Mouse (Mus musculus): Measurements from ENCODE around the gene Zfhx2. TPM values are rescaled to one million over a fixed set of nuclear protein-coding genes. Genes with fewer than 3 reads are reported as not detected.

Zfhx2 gene
- polyA plus RNA-seq, 1 experiment from 2014 or later: 2.5 TPM

- peaks cover 11% of the 10 kb centered on the region for H3K4me1 ChIP-seq
- 66% methylated on average over 7 of the region's 7 CpGs for WGBS (ENCODE audit: insufficient replicate concordance)
- no peak overlapping the region for H3K27ac ChIP-seq
- no peak overlapping the region for H3K4me3 ChIP-seq
- no peaks in the 10 kb centered on the region for H3K27me3 ChIP-seq (replicated peaks)
- no peak overlapping the region for H3K9ac ChIP-seq
- peaks cover 68% of the 10 kb centered on the region for H3K36me3 ChIP-seq
- no peak overlapping the region for H3K4me2 ChIP-seq
- no peaks in the 10 kb centered on the region for H3K9me3 ChIP-seq (replicated peaks)
- no peak for ATAC-seq
Measured at GRCm38 (mm10) chr14:55024236-55024635, 67.9 kb downstream of the Zfhx2 start.

DNA sequence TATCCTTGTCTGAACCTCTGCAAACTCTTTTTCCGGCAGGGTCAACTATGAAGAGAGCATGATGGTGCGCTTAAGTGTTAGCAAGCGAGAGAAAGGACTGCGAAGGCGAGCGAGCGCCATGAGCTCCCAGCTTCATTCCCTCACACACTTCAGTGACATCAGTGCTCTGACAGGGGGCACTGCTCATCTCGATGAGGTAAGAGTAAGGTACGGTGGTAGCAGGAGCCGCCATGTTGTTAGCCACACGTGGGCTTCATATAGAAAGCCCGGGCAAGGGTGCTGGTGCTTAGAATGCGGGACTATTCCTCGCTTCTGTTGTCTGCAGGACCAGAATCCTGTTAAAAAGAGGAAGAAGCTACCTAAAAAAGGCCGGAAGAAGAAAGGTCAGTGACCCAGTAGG is 69.1 kb downstream of the Zfhx2 start:
- Histone ChIP-seq H3K4me3 (no peak overlapping the region), H3K27ac (no peak overlapping the region), H3K9ac (no peak overlapping the region), H3K4me1 (no peaks in the 10 kb centered on the region), H3K36me3 (peaks cover 78% of the 10 kb centered on the region), H3K9me3 (replicated peaks) (no peaks in the 10 kb centered on the region), H3K27me3 (replicated peaks) (no peaks in the 10 kb centered on the region), H3K4me2 (no peak overlapping the region)
- 85% methylated on average over 15 of the region's 15 CpGs for WGBS (ENCODE audit: insufficient replicate concordance)
- ATAC-seq: no peak

DNA sequence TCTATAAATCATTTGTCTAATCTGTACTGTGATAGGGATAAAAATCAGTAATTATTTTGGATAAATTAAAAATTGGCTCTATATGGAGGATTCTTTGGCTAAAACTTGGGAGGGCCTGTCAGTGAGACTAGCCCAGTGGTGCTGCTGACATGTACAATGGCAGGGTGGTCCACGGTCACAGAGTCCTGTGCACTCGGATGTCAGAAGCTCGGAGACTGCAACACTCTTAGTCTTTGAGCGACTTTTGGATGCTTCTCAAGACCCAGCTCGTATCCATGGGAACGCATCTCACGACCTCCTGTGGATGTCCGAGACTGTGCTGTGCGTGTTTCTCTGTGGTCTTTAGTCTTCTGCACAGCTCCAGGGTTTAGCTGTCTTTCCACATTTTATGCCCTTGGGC is 71.7 kb downstream of the Zfhx2 start:
- H3K36me3 ChIP-seq: peaks cover 87% of the 10 kb centered on the region
- no peaks in the 10 kb centered on the region for H3K27me3 ChIP-seq (replicated peaks)
- no peak overlapping the region for H3K4me3 ChIP-seq
- H3K9me3 ChIP-seq (replicated peaks): no peaks in the 10 kb centered on the region
- no peak overlapping the region for H3K27ac ChIP-seq
- no peak overlapping the region for H3K4me2 ChIP-seq
- 90% methylated on average over 9 of the region's 9 CpGs for WGBS (ENCODE audit: insufficient replicate concordance)
- ATAC-seq: no peak
- H3K9ac ChIP-seq: no peak overlapping the region
- H3K4me1 ChIP-seq: peaks cover 14% of the 10 kb centered on the region

- Histone ChIP-seq H3K9ac (0 out of 2 replicates have a peak overlapping the region, but pooled peaks have one; percentile 31), H3K4me2 (peak overlapping the region; percentile 79), H3K27ac (no peak overlapping the region), H3K9me3 (replicated peaks) (no peaks in the 10 kb centered on the region), H3K36me3 (peaks cover 52% of the 10 kb centered on the region), H3K4me1 (peaks cover 18% of the 10 kb centered on the region), H3K4me3 (no peak overlapping the region), H3K27me3 (replicated peaks) (0 out of 2 replicates have a peak, but pooled peaks cover 2% of the 10 kb centered on the region)
- WGBS (ENCODE audit: insufficient replicate concordance): 85% methylated on average over 16 of the region's 16 CpGs
- no peak for ATAC-seq
Measured at GRCm38 (mm10) chr14:55016876-55017275, 75.2 kb downstream of the Zfhx2 start.

GRCm38 (mm10) chr14:55015767-55016111 is 76.4 kb downstream of the Zfhx2 start:
- peak overlapping the region; percentile 73 for H3K4me3 ChIP-seq
- no peak for ATAC-seq

DNA sequence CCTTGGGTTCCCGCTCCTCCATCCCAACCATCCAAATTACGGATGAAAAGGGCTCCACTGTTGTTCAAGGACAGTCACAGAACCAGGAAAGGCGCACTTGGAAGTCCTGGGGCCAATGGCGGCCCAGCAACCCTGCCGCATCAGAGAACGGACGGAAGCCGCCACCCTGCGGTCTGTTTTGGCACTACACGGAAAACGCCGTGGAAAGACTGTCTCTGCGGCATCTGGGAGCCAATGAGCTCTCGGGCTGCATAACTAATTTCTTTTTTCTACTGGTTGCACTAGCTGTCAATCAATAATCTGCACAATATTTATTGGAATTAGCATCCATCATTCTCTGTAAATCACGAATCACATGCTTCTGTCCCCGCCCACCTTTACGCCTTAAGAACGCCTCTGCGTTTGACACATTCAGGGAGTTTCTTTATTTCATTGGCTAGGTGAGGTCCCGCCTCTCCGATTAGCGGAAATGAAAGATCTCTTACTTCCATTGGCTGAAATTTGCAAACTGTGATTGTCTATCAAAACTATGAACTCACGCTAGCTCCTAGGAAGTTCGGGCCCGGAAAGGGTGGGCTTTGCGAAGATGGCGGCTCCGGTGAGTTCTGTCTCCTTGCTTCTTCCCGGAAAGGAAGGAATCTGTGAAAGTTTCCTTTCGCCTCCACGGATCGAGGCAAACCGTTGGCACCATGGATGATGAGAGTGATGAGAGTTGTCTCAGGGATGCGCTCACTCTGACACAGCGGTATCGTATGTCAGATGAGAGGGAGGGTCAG is 76.9 kb downstream of the Zfhx2 start, which contains the start of gene Ngdn:
Gene Ngdn (plus strand): TSS at position 464 of the 776 bp plus-strand sequence.
- H3K9me3 ChIP-seq (replicated peaks): no peaks in the 10 kb centered on the region
- 0 out of 2 replicates have a peak, but pooled peaks cover 2% of the 10 kb centered on the region for H3K27me3 ChIP-seq (replicated peaks)
- peaks cover 35% of the 10 kb centered on the region for H3K36me3 ChIP-seq
- H3K4me3 ChIP-seq: peak within 1 kb of the TSS; percentile 73
- WGBS (ENCODE audit: insufficient replicate concordance): under 1% methylated on average over 36 of the region's 36 CpGs
- peak within 1 kb of the TSS; percentile 84 for H3K27ac ChIP-seq
- peak; percentile 93 for ATAC-seq
- peaks cover 18% of the 10 kb centered on the region for H3K4me1 ChIP-seq
- H3K4me2 ChIP-seq: peak within 1 kb of the TSS; percentile 79
- peak within 1 kb of the TSS; percentile 80 for H3K9ac ChIP-seq

More at GRCm38 (mm10) chr14:55015767-55016111, 76.4 kb downstream of the Zfhx2 start:
- peak overlapping the region; percentile 79 for H3K4me2 ChIP-seq
- H3K4me1 ChIP-seq: peaks cover 18% of the 10 kb centered on the region
- H3K27ac ChIP-seq: peak overlapping the region; percentile 80
- H3K36me3 ChIP-seq: peaks cover 41% of the 10 kb centered on the region
- H3K9ac ChIP-seq: peak overlapping the region; percentile 80
- no peaks in the 10 kb centered on the region for H3K9me3 ChIP-seq (replicated peaks)
- 0% methylated on average over 17 of the region's 17 CpGs for whole genome bisulfite sequencing (ENCODE audit: insufficient replicate concordance)
- 0 out of 2 replicates have a peak, but pooled peaks cover 2% of the 10 kb centered on the region for H3K27me3 ChIP-seq (replicated peaks)

DNA sequence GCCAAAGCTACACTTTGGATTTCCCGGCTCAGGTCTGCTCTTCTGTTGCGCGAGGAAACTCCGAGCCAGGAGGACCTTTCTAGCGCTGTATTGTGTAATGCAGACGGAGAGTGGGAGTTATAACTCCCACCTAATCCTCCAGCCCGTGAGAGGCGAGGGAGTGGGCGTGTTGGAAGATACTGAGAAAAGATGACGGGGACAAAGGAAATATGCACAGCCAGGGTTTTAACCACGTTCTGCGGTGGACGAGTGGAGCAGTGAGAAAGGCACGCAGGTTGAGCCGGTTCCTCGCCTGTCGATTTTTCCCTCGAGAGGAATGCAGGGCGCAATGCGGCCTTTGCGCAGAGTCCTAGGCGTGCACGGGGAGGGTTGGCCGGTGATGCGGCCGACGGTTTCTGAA is 77.5 kb downstream of the Zfhx2 start:
- H3K36me3 ChIP-seq: peaks cover 29% of the 10 kb centered on the region
- no peaks in the 10 kb centered on the region for H3K9me3 ChIP-seq (replicated peaks)
- H3K4me3 ChIP-seq: peak overlapping the region; percentile 73
- ATAC-seq: peak; percentile 59
- peak overlapping the region; percentile 84 for H3K27ac ChIP-seq
- peak overlapping the region; percentile 79 for H3K4me2 ChIP-seq
- H3K9ac ChIP-seq: peak overlapping the region; percentile 78
- WGBS (ENCODE audit: insufficient replicate concordance): under 1% methylated on average over 27 of the region's 27 CpGs
- peaks cover 18% of the 10 kb centered on the region for H3K4me1 ChIP-seq
- H3K27me3 ChIP-seq (replicated peaks): 0 out of 2 replicates have a peak, but pooled peaks cover 2% of the 10 kb centered on the region

GRCm38 (mm10) chr14:55011116-55011515 is 81.0 kb downstream of the Zfhx2 start:
- no peak overlapping the region for H3K27ac ChIP-seq
- no peaks in the 10 kb centered on the region for H3K36me3 ChIP-seq
- H3K27me3 ChIP-seq (replicated peaks): peaks cover 8% of the 10 kb centered on the region; the same call in 1 of the 2 replicates
- H3K9ac ChIP-seq: no peak overlapping the region
- ATAC-seq: no peak
- H3K4me3 ChIP-seq: no peak overlapping the region
- no peaks in the 10 kb centered on the region for H3K9me3 ChIP-seq (replicated peaks)
- peaks cover 6% of the 10 kb centered on the region for H3K4me1 ChIP-seq
- 62% methylated on average over 4 of the region's 4 CpGs for WGBS (ENCODE audit: insufficient replicate concordance)
- no peak overlapping the region for H3K4me2 ChIP-seq

Other genes with a start within 250 kb of the Zfhx2 start
- gene Homez, start 221.4 kb downstream of the Zfhx2 start, polyA plus RNA-seq (2016; fragmentation: Nextera tagmentation; extraction: Ambion mirVana): 4.0 and 4.1 TPM in 2 replicates
- gene Ppp1r3e, start 214.8 kb downstream of the Zfhx2 start, polyA plus RNA-seq (2016; fragmentation: Nextera tagmentation; extraction: Ambion mirVana): 0.80 and 0.83 TPM in 2 replicates
- 0.83 and 1.2 TPM in 2 replicates for gene Bcl2l2, start 208.9 kb downstream of the Zfhx2 start, polyA plus RNA-seq (2016; fragmentation: Nextera tagmentation; extraction: Ambion mirVana)
- 0.14 TPM in 1 of 2 replicates, not detected in the other for gene Gm20521, start 208.9 kb downstream of the Zfhx2 start, polyA plus RNA-seq (2016; fragmentation: Nextera tagmentation; extraction: Ambion mirVana)
- 97.0 and 97.9 TPM in 2 replicates for gene Pabpn1, start 199.8 kb downstream of the Zfhx2 start, polyA plus RNA-seq (2016; fragmentation: Nextera tagmentation; extraction: Ambion mirVana)
- gene Slc22a17, start 179.2 kb downstream of the Zfhx2 start, polyA plus RNA-seq (2016; fragmentation: Nextera tagmentation; extraction: Ambion mirVana): 5.9 and 6.0 TPM in 2 replicates
- 1.5 and 2.0 TPM in 2 replicates for gene Efs, start 166.2 kb downstream of the Zfhx2 start, polyA plus RNA-seq (2016; fragmentation: Nextera tagmentation; extraction: Ambion mirVana)
- not detected in 2 replicates for gene Il25, start 159.6 kb downstream of the Zfhx2 start, polyA plus RNA-seq (2016; fragmentation: Nextera tagmentation; extraction: Ambion mirVana)
- gene Cmtm5, start 156.1 kb downstream of the Zfhx2 start, polyA plus RNA-seq (2016; fragmentation: Nextera tagmentation; extraction: Ambion mirVana): not detected in 2 replicates
- 0.77 and 1.2 TPM in 2 replicates for gene Myh6, start 125.4 kb downstream of the Zfhx2 start, polyA plus RNA-seq (2016; fragmentation: Nextera tagmentation; extraction: Ambion mirVana)
- not detected in 2 replicates for gene Gm17428, start 115.4 kb downstream of the Zfhx2 start, polyA plus RNA-seq (2016; fragmentation: Nextera tagmentation; extraction: Ambion mirVana)
- 0.82 and 2.4 TPM in 2 replicates for gene Myh7, start 97.7 kb downstream of the Zfhx2 start, polyA plus RNA-seq (2016; fragmentation: Nextera tagmentation; extraction: Ambion mirVana)
- 55.6 and 57.5 TPM in 2 replicates for gene Ngdn, start 76.9 kb downstream of the Zfhx2 start, polyA plus RNA-seq (2016; fragmentation: Nextera tagmentation; extraction: Ambion mirVana)
- gene Thtpa, start 2.5 kb upstream of the Zfhx2 start, polyA plus RNA-seq (2016; fragmentation: Nextera tagmentation; extraction: Ambion mirVana): 6.9 TPM in 2 replicates
- 34.0 and 34.5 TPM in 2 replicates for gene Ap1g2, start 14.3 kb upstream of the Zfhx2 start, polyA plus RNA-seq (2016; fragmentation: Nextera tagmentation; extraction: Ambion mirVana)
- 0.15 and 0.18 TPM in 2 replicates for gene Jph4, start 24.6 kb upstream of the Zfhx2 start, polyA plus RNA-seq (2016; fragmentation: Nextera tagmentation; extraction: Ambion mirVana)
- gene Dhrs2, start 129.7 kb upstream of the Zfhx2 start, polyA plus RNA-seq (2016; fragmentation: Nextera tagmentation; extraction: Ambion mirVana): not detected in 2 replicates

Measured in liver, embryonic 12.5 days (tissue).